Mouse (Mus musculus) mouse embryonic stem cell (cell line): ENCODE results near the gene Ick.
"Not testable (repeated sequence)": the region's sequence is repeated elsewhere in the genome, so short reads cannot be mapped to it uniquely, and the experiment has no call there.

ENCODE experiments used
- in situ Hi-C, 2 experiments: fragments of 300-500 bp; cut with MboI; formaldehyde crosslinking; loops; 1 replicate in 1 of 2; 3 replicates in 1 of 2; pipeline ENCODE4 v1.14.3; 2019 to 2020; ENCODE audit warnings: low sequenced_read_pairs in 2 of 2, low pct_unique_long_range_greater_than_20kb in 1 of 2, mixed read lengths in 1 of 2; ENCODE audit not compliant: unreplicated experiment in 1 of 2

The Ick gene

GRCm38 (mm10) chr9:78126643-78127042, 17.7 kb downstream of the Ick start:
- in situ Hi-C loops = no loop called here

- in situ Hi-C loops = no loop called here
Measured at GRCm38 (mm10) chr9:78135658-78136057, 26.7 kb downstream of the Ick start.

DNA sequence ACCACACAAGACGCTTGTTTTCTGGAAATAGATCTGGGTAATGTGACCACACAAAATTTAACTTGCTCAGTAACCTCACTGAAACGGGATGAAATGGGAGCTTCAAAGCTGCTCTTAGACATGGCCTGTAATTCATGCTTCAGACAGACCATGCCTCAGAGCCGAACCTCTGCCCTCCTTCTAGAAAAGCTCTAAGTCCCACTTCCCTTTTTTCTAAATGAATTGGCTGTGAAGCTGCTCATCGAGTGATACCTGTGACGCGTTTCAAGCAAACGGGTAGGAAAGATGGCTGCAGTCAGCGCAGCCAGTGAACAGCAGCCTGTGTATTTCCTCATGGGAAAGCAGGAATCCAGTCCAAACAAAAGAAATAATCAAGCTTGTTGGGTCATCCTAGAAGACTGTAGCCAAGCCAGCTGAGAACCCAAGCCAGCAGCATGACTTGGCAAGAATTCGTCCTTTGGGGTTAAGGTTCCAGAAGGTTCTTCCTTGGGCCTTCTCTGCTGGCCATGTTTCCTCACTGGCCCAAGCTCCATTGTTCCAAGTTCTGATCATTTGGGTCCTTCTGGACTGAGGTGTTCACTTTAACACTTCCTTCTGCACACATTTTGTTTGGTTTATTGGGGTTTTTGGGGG, 29.2 kb downstream of the Ick start:
- in situ Hi-C loops = no loop called here

- in situ Hi-C loops = no loop called here
Measured at GRCm38 (mm10) chr9:78139463-78139862, 30.5 kb downstream of the Ick start.

DNA sequence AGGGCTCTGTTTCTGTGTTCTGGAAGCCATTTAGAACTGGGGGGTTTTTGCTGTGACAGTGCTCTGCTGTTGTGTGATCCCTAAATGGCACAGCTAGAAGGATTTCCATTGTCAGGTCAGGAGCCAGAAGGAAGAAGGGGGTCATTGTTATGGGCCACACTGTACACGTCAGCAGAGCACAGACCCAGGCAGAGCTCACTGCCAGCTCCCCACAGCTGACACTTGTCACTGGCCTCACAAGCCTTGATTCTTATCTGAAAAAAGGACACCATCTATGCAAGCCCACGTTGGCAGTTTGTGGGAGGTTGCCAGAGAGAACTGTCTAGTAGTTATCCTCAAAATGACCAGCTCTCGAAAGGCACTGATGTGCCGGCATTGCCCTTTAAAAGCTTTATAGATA, 37.1 kb downstream of the Ick start:
- in situ Hi-C loops = no loop called here

DNA sequence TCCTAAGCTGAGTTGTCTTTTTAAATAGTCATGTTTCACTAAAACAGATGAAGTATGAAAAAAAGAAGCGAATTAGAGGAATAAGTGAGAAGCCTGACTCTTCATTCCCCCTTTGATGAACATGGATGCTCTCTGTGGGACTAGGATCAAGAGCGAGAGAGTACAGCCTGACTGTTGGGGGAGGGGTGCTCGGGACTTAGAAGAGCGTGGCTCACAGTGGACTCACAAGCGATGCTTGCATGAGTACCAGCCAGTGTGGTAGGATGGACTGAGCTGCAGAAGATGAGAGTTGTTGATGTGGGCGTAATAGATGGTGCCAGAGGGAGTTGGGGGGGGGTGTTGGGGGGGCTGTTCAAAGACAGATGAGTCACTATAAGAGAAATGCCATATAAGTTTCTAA, 37.6 kb downstream of the Ick start:
- in situ Hi-C loops = no loop called here

- in situ Hi-C loops = no loop called here
Measured at GRCm38 (mm10) chr9:78148149-78148548, 39.2 kb downstream of the Ick start.

DNA sequence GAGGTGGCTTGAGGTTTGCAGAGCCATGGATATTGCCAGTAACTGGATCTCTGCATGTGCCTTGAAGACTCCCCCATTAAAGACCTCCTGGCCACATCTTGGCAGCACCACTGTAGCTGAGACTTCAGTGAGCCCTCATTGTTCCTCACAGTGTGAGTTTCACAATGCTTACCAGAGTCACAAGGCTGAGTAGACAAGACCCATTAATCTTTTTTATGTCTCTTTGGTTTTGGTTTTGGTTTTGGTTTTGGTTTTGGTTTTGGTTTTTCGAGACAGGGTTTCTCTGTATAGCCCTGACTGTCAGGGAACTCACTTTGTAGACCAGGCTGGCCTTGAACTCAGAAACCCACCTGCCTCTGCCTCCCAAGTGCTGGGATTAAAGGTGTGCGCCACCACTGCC, 40.8 kb downstream of the Ick start:
- in situ Hi-C loops = not testable (repeated sequence)

DNA sequence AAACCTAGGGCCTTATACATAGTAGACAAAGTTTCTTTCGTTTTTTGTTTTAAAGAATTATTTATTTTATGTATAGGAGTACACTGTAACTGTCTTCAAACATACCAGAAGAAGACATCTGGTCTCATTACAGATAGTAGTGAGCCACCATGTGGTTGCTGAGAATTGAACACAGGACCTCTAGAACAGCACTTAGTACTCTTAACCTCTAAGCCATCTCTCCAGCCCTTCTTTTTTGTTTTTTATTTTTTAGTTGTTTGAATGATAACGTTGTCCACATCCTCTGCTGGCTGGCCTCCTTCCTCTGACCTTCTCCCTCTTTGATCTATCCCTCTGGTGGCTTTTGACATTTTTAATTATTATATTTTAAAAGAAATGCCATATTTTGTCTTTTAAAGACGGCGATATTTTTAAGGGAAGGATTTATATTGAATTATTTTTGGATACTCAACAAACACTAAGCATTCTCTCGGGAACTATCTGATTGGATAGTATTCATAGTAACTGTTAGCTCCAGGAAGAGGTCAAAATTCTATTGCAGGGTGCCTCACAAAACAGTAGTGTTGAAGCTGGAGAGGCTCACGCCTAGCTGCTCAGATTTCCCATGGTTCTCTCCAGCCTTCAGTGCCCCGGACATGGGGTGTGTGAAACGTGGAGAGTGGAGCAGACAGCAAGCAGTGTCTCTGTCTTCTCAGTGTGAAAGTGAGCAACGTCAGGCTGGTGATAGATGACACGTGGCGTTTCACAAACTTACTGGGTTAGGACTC, 45.4 kb downstream of the Ick start:
- in situ Hi-C loops = no loop called here

GRCm38 (mm10) chr9:78157221-78157620, 48.2 kb downstream of the Ick start:
- in situ Hi-C loops = loop anchor here in 1 of 2 experiments (5.0 kb wide), 1 partner anchor 40 kb away; no protein-coding TSS in a partner anchor

DNA sequence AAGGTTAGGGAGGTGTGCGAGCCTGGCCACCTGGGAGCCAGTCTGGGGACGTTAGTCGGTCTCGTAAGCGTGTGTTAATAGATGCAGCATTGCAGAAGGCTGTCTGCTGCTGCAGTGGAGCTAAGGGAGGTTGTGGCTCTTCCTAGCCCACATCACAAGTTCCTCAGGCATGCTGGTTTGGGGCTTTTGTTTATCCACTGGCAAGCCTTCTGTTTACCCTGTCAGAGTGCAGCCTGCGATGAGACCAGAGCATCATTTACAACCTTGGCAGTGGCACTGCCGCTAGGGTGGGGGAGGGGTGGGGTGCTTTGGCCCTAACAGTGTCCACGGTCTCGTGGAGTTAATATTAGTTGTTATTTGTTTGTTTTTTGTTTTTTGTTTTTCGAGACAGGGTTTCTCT, 54.3 kb downstream of the Ick start:
- in situ Hi-C loops = no loop called here

GRCm38 (mm10) chr9:78164741-78165140, 55.7 kb downstream of the Ick start:
- in situ Hi-C loops = loop anchor here in 1 of 2 experiments (5.0 kb wide), 1 partner anchor 47 kb away; no protein-coding TSS in a partner anchor

DNA sequence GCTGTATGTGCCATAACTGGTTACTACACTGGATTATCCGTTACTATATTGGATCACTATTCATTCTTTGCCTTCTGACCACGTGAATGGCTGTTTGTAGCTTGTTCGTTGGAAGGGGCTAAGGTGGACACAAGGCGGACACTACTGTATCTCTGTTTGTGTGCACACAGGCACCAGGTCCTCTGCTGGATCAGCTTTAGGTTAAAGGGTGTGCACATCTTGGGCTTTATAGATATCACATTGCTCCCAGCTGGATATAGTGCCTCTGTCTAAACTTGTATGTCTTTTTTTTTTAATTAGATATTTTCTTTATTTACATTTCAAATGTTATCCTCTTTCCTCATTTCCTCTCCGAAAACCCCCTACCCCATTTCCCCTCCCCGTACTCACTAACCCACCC, 56.5 kb downstream of the Ick start:
- in situ Hi-C loops = loop anchor here in 1 of 2 experiments (5.0 kb wide), 1 partner anchor 48 kb away; no protein-coding TSS in a partner anchor

DNA sequence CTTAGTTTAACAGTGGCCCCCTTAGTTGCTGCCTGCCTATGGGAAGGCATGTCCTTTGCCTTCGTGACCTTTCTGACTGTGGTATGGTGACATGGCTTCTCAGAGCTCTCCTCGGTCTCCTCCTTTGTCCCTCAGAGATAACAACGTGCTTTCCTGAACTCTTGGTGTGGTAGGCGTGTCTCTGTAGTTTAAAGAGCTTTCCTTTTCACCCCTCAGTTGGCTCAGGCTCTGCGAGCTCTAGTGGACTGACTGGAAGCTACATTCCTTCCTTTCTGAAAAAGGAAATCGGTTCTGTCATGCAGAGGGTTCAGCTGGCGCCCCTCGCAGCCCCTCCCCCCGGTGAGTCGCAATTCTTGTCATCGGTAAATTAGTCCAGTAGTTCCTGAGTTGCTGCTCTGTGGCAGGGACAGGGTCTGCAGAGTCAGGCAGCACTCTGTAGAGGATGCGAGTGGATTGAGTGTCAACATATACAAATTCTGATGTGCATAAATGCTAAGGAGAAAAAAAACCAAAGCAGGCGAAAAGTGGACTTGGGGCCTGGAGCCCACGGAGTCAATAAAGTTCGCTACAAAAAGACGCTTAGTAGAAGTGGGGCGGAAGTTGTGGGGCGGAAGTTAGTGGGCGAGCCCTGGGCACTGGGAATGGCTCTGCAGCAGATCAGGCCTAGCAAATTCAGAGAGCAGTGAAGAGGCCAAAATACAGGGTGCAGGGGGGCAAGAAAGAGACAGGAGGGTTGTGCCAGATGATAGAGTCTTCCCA, 57.9 kb downstream of the Ick start:
- in situ Hi-C loops = loop anchor here in 1 of 2 experiments (5.0 kb wide), 1 partner anchor 50 kb away; no protein-coding TSS in a partner anchor

GRCm38 (mm10) chr9:78167453-78167969, 58.5 kb downstream of the Ick start:
- in situ Hi-C loops = loop anchor here in 1 of 2 experiments (5.0 kb wide), 1 partner anchor 50 kb away; no protein-coding TSS in a partner anchor

DNA sequence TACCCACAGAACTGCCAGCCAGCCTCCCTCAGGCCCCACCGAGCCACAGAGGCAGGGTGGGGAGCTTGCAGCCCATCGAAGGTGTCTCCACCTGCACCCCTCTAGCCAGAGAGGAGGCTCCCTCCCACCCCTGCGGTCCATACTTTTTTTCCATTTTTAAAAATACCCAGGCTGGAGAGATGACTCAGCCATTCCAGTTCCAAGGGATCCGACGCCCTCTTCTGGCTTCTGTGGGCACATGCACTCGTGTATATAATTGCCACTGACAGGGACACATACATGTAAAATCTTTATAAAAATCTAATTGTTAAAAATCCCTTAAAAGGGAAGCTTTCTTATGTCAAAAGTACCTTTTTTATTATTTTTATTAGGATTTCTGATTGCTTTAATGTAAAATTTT, 59.9 kb downstream of the Ick start:
- in situ Hi-C loops = loop anchor here in 1 of 2 experiments (5.0 kb wide), 1 partner anchor 52 kb away; no protein-coding TSS in a partner anchor

- in situ Hi-C loops = no loop called here
Measured at GRCm38 (mm10) chr9:78174016-78174415, 65.0 kb downstream of the Ick start.

- in situ Hi-C loops = not testable (repeated sequence)
Measured at GRCm38 (mm10) chr9:78174925-78175276, 65.9 kb downstream of the Ick start.
